In the genomic region with DNA sequence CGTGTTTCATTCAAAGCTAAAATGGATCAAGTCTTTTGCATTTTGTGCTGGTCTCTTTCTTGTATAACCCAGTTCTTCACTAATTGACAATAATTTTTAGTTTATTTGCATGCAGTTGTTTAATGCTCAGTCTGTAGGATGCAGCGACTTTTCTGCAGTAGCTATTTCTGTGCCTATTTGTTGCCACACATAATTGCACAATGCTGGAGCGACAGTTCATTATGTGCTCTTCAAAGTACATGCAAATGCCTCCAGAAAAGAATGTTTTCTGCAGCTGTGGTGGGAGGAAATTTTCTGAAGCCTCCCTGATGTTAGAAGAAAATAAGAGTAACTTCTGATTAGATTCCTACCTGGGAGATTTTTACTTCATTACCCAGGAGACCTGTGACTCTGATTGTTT, we compare ENCODE assay signal across 19 mouse cellular contexts.
"Had no signal": no experiment of that assay in that cellular context is flagged by ENCODE, and none has a peak within 500 bp of the region (broad histone marks: within the 10 kb centered on the region; RNA-seq: fewer than 3 reads in every experiment).

No protein-coding gene starts in this region.

- H3K36me3 ChIP-seq: limb, embryonic 12.5 days; limb, embryonic 15.5 days; midbrain, embryonic 12.5 days; midbrain, embryonic 15.5 days; neural tube, embryonic 12.5 days; neural tube, embryonic 15.5 days; stomach, embryonic 15.5 days had no signal

- DNase-seq: kidney, adult 2 months; kidney, postnatal 25 days; left cerebral cortex, postnatal 4 days; liver, postnatal 0 days; right cerebral cortex, postnatal 25 days; spleen, adult 18-20 months; thymus, postnatal 25 days had no signal

- H3K27me3 ChIP-seq: limb, embryonic 12.5 days; limb, embryonic 15.5 days; midbrain, embryonic 12.5 days; midbrain, embryonic 15.5 days; neural tube, embryonic 12.5 days; neural tube, embryonic 15.5 days; stomach, embryonic 15.5 days had no signal

- ATAC-seq: intestine, postnatal 0 days; liver, postnatal 0 days; midbrain, embryonic 15.5 days had no signal

- H3K4me2 ChIP-seq: limb, embryonic 12.5 days; limb, embryonic 15.5 days; liver, embryonic 11.5 days; midbrain, embryonic 12.5 days; midbrain, embryonic 15.5 days; neural tube, embryonic 12.5 days; neural tube, embryonic 15.5 days; stomach, embryonic 15.5 days had no signal

- H3K27ac ChIP-seq: kidney, postnatal 0 days; limb, embryonic 12.5 days; limb, embryonic 15.5 days; liver, embryonic 14.5 days; macrophage; midbrain, embryonic 12.5 days; midbrain, embryonic 15.5 days; neural tube, embryonic 12.5 days; neural tube, embryonic 15.5 days; stomach, embryonic 15.5 days had no signal

- H3K4me3 ChIP-seq: limb, embryonic 12.5 days; limb, embryonic 15.5 days; midbrain, embryonic 12.5 days; midbrain, embryonic 15.5 days; neural tube, embryonic 12.5 days; neural tube, embryonic 15.5 days; stomach, embryonic 15.5 days had no signal

- H3K9me3 ChIP-seq: limb, embryonic 15.5 days; midbrain, embryonic 12.5 days; midbrain, embryonic 15.5 days; neural tube, embryonic 12.5 days; neural tube, embryonic 15.5 days; stomach, embryonic 15.5 days had no signal

- H3K9ac ChIP-seq: limb, embryonic 12.5 days; limb, embryonic 15.5 days; liver, embryonic 14.5 days; liver, postnatal 0 days; midbrain, embryonic 12.5 days; midbrain, embryonic 15.5 days; neural tube, embryonic 12.5 days; neural tube, embryonic 15.5 days; stomach, embryonic 15.5 days had no signal

- H3K4me1 ChIP-seq: limb, embryonic 12.5 days; limb, embryonic 15.5 days; midbrain, embryonic 12.5 days; midbrain, embryonic 15.5 days; neural tube, embryonic 12.5 days; neural tube, embryonic 15.5 days; stomach, embryonic 15.5 days had no signal
